Mouse (Mus musculus) ES-E14 (cell line): Measurements from ENCODE around the gene Sigirr. TPM values are rescaled to one million over a fixed set of nuclear protein-coding genes. Genes with fewer than 3 reads are reported as not detected.

Experiments used
- DNase-seq: peaks from one replicate; pipeline ENCODE4 v3.0.0-alpha.2; 2013; ENCODE audit warnings: low read depth, low spot score
- H3K27ac ChIP-seq: 2 replicates; pipeline ENCODE4 v1.5.1; 2012; ENCODE audit warnings: low read depth, mild to moderate bottlenecking, low read length, moderate library complexity, mixed read lengths; ENCODE audit not compliant: poor library complexity, insufficient read depth, severe bottlenecking
- H3K36me3 ChIP-seq: 2 replicates; pipeline ENCODE4 v1.6.1; 2012; ENCODE audit warnings: mild to moderate bottlenecking, low read length, moderate library complexity, mixed read lengths; ENCODE audit not compliant: control insufficient read depth, poor library complexity, insufficient read depth, severe bottlenecking
- H3K4me1 ChIP-seq, 2 experiments: fragments of 150-350 bp in 1 of 2; sonication (generic) in 1 of 2; 2 replicates each; pipeline ENCODE4 v1.6.1; 2012; ENCODE audit warnings: low read length in 2 of 2, mild to moderate bottlenecking in 1 of 2, mixed read lengths in 1 of 2; ENCODE audit not compliant: control insufficient read depth in 2 of 2, insufficient read depth in 2 of 2, poor library complexity in 1 of 2
- H3K4me3 ChIP-seq, 2 experiments: fragments of 150-350 bp in 1 of 2; sonication (generic) in 1 of 2; 2 replicates each; pipeline ENCODE4 v1.5.1; 2012; ENCODE audit warnings: low read length in 2 of 2, low read depth in 1 of 2, mild to moderate bottlenecking in 1 of 2, mixed read lengths in 1 of 2; ENCODE audit not compliant: insufficient read depth in 1 of 2, poor library complexity in 1 of 2, severe bottlenecking in 1 of 2
- H3K9ac ChIP-seq: 2 replicates; pipeline ENCODE4 v1.6.1; 2012; ENCODE audit warnings: low read depth, mild to moderate bottlenecking, low read length, mixed read lengths; ENCODE audit not compliant: poor library complexity, insufficient read depth, severe bottlenecking
- H3K9me3 ChIP-seq: fragments of 150-350 bp; sonication (generic); 2 replicates; pipeline ENCODE4 v1.6.1; 2012; ENCODE audit warnings: low read depth, mild to moderate bottlenecking, low read length; ENCODE audit not compliant: control insufficient read depth, insufficient read depth
- CHD2 ChIP-seq: IDR thresholded peaks from 2 replicates; pipeline ENCODE4 v1.6.1; 2014; ENCODE audit warnings: mild to moderate bottlenecking, low read depth, low read length, inconsistent platforms
- HCFC1 ChIP-seq: IDR thresholded peaks from 2 replicates; pipeline ENCODE4 v1.6.1; 2012; ENCODE audit warnings: low read length, inconsistent platforms, borderline replicate concordance; ENCODE audit not compliant: insufficient read depth
- MAFK ChIP-seq: IDR thresholded peaks from 2 replicates; pipeline ENCODE4 v1.6.1; 2014; ENCODE audit warnings: mild to moderate bottlenecking, low read depth, low read length, inconsistent platforms; ENCODE audit not compliant: insufficient read depth
- ZC3H11A ChIP-seq: IDR thresholded peaks from 2 replicates; pipeline ENCODE4 v1.6.1; 2012; ENCODE audit warnings: low read depth, mild to moderate bottlenecking, inconsistent platforms, low read length, borderline replicate concordance
- ZNF384 ChIP-seq: IDR thresholded peaks from 2 replicates; pipeline ENCODE4 v1.6.1; 2012; ENCODE audit warnings: low read depth, low read length, inconsistent platforms
- in situ Hi-C, 2 experiments: fragments of 600-800 bp; cut with MboI; formaldehyde crosslinking; loops; one replicate each; pipeline ENCODE4 v1.15.1; 2025; ENCODE audit warnings: low sequenced_read_pairs in 2 of 2, inconsistent platforms in 1 of 2; ENCODE audit not compliant: unreplicated experiment in 2 of 2
- total RNA-seq: library from RNA; depleted of rRNA; stranded (reverse); fragments of 300-350 nt; gene quantifications from 2 replicates; pipeline ENCODE4 v1.2.3, GENCODE M21; 2012

The Sigirr gene
- total RNA-seq, 1 experiment, result 18.2 TPM

DNA sequence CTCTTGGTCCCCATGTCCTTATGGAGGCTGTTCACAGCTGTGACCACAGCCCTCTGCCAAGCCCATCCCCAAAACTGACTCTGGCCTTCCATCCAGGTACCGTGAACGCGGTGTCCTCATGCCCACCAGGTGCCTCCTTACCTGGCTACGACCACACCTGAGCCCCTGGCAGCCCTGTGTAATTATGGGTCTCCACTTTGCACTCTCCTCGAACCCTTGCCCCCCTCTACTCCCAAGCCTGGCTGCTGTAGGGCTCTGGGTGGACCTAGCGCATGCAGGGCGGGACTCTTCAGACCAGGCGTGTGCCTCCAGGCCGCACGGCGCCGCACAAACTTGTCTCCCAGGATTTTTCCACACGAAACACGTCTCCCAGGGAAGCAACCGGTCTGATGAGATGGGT, 22.5 kb downstream of the Sigirr start, which contains the start of gene Pkp3:
Pkp3 (plus strand) TSS at position 378 of the 400 bp plus-strand sequence.
- peaks cover 0 to 27% of the 10 kb centered on the region in 2 experiments; a peak in 1 of 4 replicates for H3K4me1 ChIP-seq
- in situ Hi-C loops, result no loop called here
- no peaks in the 10 kb centered on the region for H3K36me3 ChIP-seq
- no peak within 1 kb of the TSS for H3K27ac ChIP-seq
- TF ChIP-seq ZNF384, result no peak
- no peak for TF ChIP-seq HCFC1
- no peak for TF ChIP-seq ZC3H11A
- H3K9ac ChIP-seq, result no peak within 1 kb of the TSS
- no peaks in the 10 kb centered on the region for H3K9me3 ChIP-seq
- H3K4me3 ChIP-seq, result peak within 1 kb of the TSS; percentile 19 to 23; a peak in 3 of 4 replicates
- DNase-seq, result no peak

DNA sequence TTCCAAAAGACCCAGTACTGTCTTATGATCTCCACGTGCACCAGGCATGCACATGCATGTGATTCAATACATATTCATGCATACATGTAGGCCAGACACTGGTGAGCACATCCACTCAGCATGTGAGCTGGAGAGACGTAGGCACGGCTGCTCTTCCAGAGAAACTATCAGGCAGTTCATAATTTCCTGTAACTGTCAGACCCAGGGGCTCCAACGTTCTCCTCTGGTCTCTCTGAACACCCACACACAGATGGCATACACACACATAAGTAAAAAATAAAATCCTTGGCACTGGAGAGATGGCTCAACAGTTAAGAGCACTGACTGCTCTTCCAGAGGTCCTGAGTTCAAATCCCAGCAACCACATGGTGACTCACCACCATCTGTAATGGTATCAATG, 26.6 kb downstream of the Sigirr start:
- in situ Hi-C loops, result loop anchor here in 1 of 2 experiments (25.0 kb wide), 1 partner anchor 236 kb away; the partner anchor contains the start of genes Odf3, Scgb1c1 and Urah
- no peaks in the 10 kb centered on the region for H3K36me3 ChIP-seq
- no peak overlapping the region for H3K9ac ChIP-seq
- no peak overlapping the region for H3K4me3 ChIP-seq
- H3K4me1 ChIP-seq, result peaks cover 0 to 21% of the 10 kb centered on the region in 2 experiments; a peak in 3 of 4 replicates
- H3K9me3 ChIP-seq, result no peaks in the 10 kb centered on the region
- DNase-seq, result no peak
- no peak for TF ChIP-seq ZNF384
- TF ChIP-seq ZC3H11A, result no peak
- no peak for TF ChIP-seq CHD2
- no peak for TF ChIP-seq HCFC1
- no peak for TF ChIP-seq MAFK
- H3K27ac ChIP-seq, result no peak overlapping the region

GRCm38 (mm10) chr7:141072017-141072745, 28.2 kb downstream of the Sigirr start:
- in situ Hi-C loops, result loop anchor here in 1 of 2 experiments (25.0 kb wide), 1 partner anchor 235 kb away; the partner anchor contains the start of genes Odf3, Scgb1c1 and Urah
- H3K36me3 ChIP-seq, result peaks cover 7% of the 10 kb centered on the region; the same call in 1 of the 2 replicates
- no peak for DNase-seq
- peaks cover 0 to 11% of the 10 kb centered on the region in 2 experiments; a peak in 3 of 4 replicates for H3K4me1 ChIP-seq
- no peak overlapping the region for H3K27ac ChIP-seq
- TF ChIP-seq CHD2 (no peak), MAFK (no peak), ZNF384 (no peak), HCFC1 (no peak), ZC3H11A (no peak)
- no peaks in the 10 kb centered on the region for H3K9me3 ChIP-seq
- no peak overlapping the region for H3K9ac ChIP-seq
- no peak overlapping the region for H3K4me3 ChIP-seq

- Histone ChIP-seq H3K27ac (no peak overlapping the region), H3K4me3 (peak overlapping the region; percentile 67 to 68), H3K36me3 (peaks cover 14% of the 10 kb centered on the region; the same call in 1 of the 2 replicates), H3K9ac (peak overlapping the region; percentile 63), H3K9me3 (no peaks in the 10 kb centered on the region), H3K4me1 (peaks cover 0 to 13% of the 10 kb centered on the region in 2 experiments; a peak in 3 of 4 replicates)
- in situ Hi-C loops, result loop anchor here in 1 of 2 experiments (25.0 kb wide), 1 partner anchor 233 kb away; the partner anchor contains the start of genes Odf3, Scgb1c1 and Urah
- no peak for TF ChIP-seq CHD2
- 0 out of 2 replicates have a peak, but pooled peaks have one; percentile 16 for TF ChIP-seq HCFC1
- no peak for TF ChIP-seq ZNF384
- peak; percentile 57 for TF ChIP-seq ZC3H11A
- TF ChIP-seq MAFK, result no peak
- peak; percentile 96 for DNase-seq
These were observed 30.1 kb downstream of the Sigirr start for GRCm38 (mm10) chr7:141070058-141070862.
